Mouse (Mus musculus) kidney, adult 11 months (tissue): ENCODE data around the gene Atg4c.

Experiments
- DNase-seq: peaks from one replicate; pipeline ENCODE4 v3.0.0; 2022

Atg4c gene

DNA sequence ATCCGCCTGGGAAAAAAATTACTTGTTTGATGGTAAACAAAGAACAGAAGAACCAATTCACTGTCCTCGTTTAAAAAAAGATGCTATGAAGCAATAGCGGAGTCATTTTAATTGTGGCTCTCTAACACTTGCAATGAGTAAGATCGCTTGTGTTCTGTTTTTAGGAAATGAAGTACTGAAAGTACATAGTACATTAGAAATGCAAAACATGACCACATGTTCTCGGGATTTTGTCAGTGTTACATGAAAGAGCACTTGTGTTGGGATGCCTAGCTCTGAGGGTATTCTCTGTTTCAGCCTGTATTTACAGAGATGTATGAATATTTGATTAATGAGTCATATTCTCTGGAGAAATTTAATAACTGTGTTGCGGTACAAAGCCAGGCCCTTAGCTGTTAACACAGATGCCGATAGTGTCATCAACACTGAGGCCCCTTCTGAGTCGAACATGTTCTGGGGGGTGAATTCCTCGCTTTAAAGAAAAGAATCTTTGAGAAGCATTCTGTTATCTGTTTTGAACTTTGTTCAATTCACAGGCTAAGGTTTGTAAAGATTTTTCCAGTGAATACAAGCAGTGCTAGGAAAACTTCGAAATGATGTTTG lies 73.2 kb downstream of the Atg4c start:
- DNase-seq, result no peak

GRCm38 (mm10) chr4:99272860-99273259 lies 79.1 kb downstream of the Atg4c start:
- DNase-seq, result no peak

DNA sequence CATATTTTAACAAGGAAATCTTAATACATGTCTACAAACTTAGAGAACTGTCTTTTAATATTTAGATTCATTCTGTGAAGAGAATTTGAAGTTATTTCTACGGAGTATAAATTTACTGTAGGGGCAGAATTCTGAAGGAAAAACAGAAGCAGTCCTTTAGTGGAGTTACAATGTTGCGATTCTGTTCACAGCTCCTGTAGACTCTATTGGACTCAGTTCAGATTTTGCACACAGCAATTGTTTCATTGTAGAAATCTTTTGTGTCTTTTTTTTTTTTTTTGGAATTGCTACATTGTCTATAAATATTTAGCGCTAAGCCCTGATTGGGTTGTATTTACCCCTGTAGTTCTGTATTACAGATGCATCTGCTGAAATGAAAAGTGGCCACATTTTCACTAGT lies 79.7 kb downstream of the Atg4c start:
- DNase-seq, result no peak

GRCm38 (mm10) chr4:99273979-99274378 lies 80.2 kb downstream of the Atg4c start:
- DNase-seq, result no peak

DNA sequence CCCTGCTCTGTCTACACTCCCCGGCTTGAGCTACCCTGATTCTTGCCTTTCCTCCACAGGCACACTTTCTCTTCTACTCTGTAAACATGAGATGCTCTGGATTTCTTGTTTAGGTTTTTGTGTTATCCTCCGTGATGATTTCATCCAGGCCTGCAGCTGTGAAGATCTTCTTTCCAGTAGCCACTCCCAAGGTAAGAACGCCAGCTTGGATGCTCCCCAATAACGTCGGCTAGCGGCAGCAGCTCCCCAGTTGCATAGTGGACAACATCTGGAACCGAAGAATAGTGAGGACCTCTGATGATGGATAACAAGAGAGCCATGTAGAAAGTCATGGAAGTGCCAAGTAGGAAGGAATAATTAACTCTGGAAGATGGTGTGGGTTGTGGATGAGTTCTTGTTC lies 85.1 kb downstream of the Atg4c start:
- DNase-seq, result no peak

GRCm38 (mm10) chr4:99281711-99282110 lies 88.0 kb downstream of the Atg4c start:
- no peak for DNase-seq

GRCm38 (mm10) chr4:99289286-99289685 lies 95.6 kb downstream of the Atg4c start:
- no peak for DNase-seq

- no peak for DNase-seq
Measured at GRCm38 (mm10) chr4:99298676-99299075, 104.9 kb downstream of the Atg4c start.

GRCm38 (mm10) chr4:99304793-99305192 lies 111.1 kb downstream of the Atg4c start:
- no peak for DNase-seq
